Mouse (Mus musculus): Measurements from ENCODE around the gene Surf2. TPM values are rescaled to one million over a fixed set of nuclear protein-coding genes. Genes with fewer than 3 reads are reported as not detected.

Gene Surf2
- total and polyA plus RNA-seq, 2 experiments, result 10.3 to 14.5 TPM

DNA sequence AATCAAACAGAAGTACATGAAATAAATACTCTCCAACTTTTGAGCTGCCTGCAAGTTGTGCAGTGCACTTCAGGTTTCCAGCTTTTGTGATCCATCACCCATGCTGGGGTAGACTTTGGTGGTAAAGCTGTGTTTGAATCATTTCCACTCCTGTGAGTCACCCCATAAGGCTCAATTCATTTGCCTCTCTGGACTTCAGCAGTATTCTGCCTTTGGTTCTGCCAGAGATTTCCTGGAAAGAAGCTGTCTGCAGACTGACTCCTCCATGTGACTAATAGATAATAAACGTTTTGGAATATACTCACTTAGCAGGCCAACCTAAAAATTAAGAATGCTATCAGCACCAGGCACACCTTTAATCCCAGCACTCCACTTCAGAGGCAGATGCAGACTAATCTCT, 15.4 kb upstream of the Surf2 start:
- TF ChIP-seq CTCF (IDR thresholded peaks at IDR 0.05; ENCODE audit: low read depth, low read length) (no peak), POLR2A (IDR thresholded peaks at IDR 0.05; ENCODE audit: extremely low read depth, insufficient read depth, low read length) (no peak)
- Histone ChIP-seq H3K4me3 (ENCODE audit: insufficient read depth, low read depth, low read length) (no peak overlapping the region), H3K9ac (ENCODE audit: low read depth, low read length) (no peak overlapping the region)

DNA sequence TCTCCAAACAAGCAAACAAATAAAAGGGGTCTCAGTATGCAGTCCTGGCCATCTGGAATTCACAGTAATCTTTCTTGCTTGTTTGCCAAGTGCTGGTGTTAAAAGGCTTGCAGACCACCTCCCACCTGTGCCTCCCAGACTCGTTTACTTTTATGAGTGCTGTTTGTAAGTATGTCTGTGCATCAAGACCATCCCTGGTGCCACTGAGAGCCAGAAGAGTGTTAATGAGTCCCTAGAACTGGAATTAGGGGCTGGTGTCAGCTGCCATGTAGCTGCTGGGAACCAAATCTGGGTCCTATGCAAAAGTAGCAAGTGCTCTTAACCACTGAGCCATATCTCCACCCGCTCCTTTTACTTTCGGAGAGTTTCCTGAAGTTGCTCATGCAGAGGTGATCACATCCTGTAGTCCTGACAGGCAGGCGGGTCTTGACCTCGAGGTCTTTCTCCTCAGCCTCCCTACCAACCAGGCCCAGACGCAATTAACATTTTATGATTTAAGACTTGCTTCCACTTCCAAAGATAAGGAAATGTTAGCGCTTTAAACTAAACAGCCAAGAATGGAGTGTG, 14.2 kb upstream of the Surf2 start:
- H3K27ac ChIP-seq (replicated peaks; ENCODE audit: insufficient read depth, low read depth, low read length), result no peak overlapping the region
- H3K4me1 ChIP-seq (ENCODE audit: control insufficient read depth, insufficient read depth, low read length), result peaks cover 14% of the 10 kb centered on the region
- H3K9ac ChIP-seq (ENCODE audit: low read depth, low read length), result peak overlapping the region; percentile 92
- no peak for DNase-seq (ENCODE audit: extremely low read depth, low read depth, low spot score)
- WGBS, result 4% methylated on average over 7 of the region's 7 CpGs
- no peaks in the 10 kb centered on the region for H3K27me3 ChIP-seq (ENCODE audit: control insufficient read depth, insufficient read depth, low read length)
- H3K79me2 ChIP-seq (ENCODE audit: control insufficient read depth, insufficient read depth, low read length), result no peaks in the 10 kb centered on the region; the same call in 1 of the 2 replicates
- H3K4me3 ChIP-seq (ENCODE audit: insufficient read depth, low read depth, low read length), result peak overlapping the region; percentile 98; the same call in 1 of the 2 replicates
- TF ChIP-seq POLR2A (IDR thresholded peaks at IDR 0.05; ENCODE audit: extremely low read depth, insufficient read depth, low read length) (no peak), CTCF (IDR thresholded peaks at IDR 0.05; ENCODE audit: low read depth, low read length) (no peak)
- H3K36me3 ChIP-seq (ENCODE audit: control insufficient read depth, insufficient read depth, low read length), result peaks cover 28% of the 10 kb centered on the region

More for the DNA sequence above, 15.4 kb upstream of the Surf2 start:
- 24% methylated on average over 1 of the region's 1 CpGs for WGBS
- peaks cover 32% of the 10 kb centered on the region for H3K36me3 ChIP-seq (ENCODE audit: control insufficient read depth, insufficient read depth, low read length)
- H3K27me3 ChIP-seq (ENCODE audit: control insufficient read depth, insufficient read depth, low read length), result no peaks in the 10 kb centered on the region
- H3K27ac ChIP-seq (replicated peaks; ENCODE audit: insufficient read depth, low read depth, low read length), result no peak overlapping the region
- no peak for DNase-seq (ENCODE audit: extremely low read depth, low read depth, low spot score)
- H3K79me2 ChIP-seq (ENCODE audit: control insufficient read depth, insufficient read depth, low read length), result no peaks in the 10 kb centered on the region; the same call in 1 of the 2 replicates
- peaks cover 14% of the 10 kb centered on the region for H3K4me1 ChIP-seq (ENCODE audit: control insufficient read depth, insufficient read depth, low read length)

DNA sequence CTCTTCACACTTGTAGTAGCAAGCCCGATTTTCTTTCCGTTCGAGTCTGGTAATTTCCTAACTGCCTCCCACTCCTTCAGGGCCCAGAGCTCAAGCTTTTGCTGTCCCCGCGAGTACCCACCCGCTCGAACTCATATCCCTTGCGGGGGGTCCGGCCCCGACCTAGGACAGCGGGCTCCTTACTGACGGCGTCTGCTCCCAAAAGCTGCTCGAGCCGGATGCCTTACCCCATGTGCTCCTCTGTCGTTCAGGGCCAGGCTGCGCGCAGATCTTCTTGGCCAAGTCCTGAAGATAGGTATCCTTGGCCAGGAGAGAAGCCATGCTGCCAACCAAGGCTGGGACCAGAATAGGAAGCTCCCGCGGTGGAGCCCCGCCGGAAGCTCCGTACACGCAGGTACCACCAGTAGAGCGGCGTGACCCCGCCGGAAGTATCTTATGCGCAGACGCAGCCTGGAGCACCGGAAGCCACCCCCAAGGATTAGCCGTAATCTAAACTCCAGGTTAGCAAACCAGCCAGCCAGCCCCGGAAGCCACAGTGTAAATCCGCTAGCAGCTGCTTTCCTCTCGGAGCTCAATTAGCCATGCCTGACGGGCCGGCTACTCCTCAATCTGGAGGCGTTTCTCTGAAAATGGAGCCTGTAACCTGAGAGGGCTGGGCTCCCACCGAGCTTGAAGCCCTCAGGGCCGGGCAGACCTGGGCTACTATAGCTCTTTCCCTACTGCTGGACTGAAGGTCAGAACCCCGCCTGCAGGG, 13.5 kb upstream of the Surf2 start, which contains the start of gene Surf6:
TSS of gene Surf6 (minus strand) at position 413 of the 754 bp plus-strand sequence.
- 0 out of 2 replicates have a peak, but pooled peaks have one; percentile 31 for TF ChIP-seq POLR2A (IDR thresholded peaks at IDR 0.05; ENCODE audit: extremely low read depth, insufficient read depth, low read length)
- TF ChIP-seq CTCF (IDR thresholded peaks at IDR 0.05; ENCODE audit: low read depth, low read length), result no peak
- Histone ChIP-seq H3K27ac (replicated peaks; ENCODE audit: insufficient read depth, low read depth, low read length) (peak within 1 kb of the TSS; percentile 67), H3K36me3 (ENCODE audit: control insufficient read depth, insufficient read depth, low read length) (peaks cover 22% of the 10 kb centered on the region), H3K4me3 (ENCODE audit: insufficient read depth, low read depth, low read length) (peak within 1 kb of the TSS; percentile 98), H3K27me3 (ENCODE audit: control insufficient read depth, insufficient read depth, low read length) (no peaks in the 10 kb centered on the region), H3K9ac (ENCODE audit: low read depth, low read length) (peak within 1 kb of the TSS; percentile 92), H3K79me2 (ENCODE audit: control insufficient read depth, insufficient read depth, low read length) (no peaks in the 10 kb centered on the region; the same call in 1 of the 2 replicates), H3K4me1 (ENCODE audit: control insufficient read depth, insufficient read depth, low read length) (peaks cover 14% of the 10 kb centered on the region)
- under 1% methylated on average over 41 of the region's 41 CpGs for WGBS
- DNase-seq (ENCODE audit: extremely low read depth, low read depth, low spot score), result peak; percentile 96

DNA sequence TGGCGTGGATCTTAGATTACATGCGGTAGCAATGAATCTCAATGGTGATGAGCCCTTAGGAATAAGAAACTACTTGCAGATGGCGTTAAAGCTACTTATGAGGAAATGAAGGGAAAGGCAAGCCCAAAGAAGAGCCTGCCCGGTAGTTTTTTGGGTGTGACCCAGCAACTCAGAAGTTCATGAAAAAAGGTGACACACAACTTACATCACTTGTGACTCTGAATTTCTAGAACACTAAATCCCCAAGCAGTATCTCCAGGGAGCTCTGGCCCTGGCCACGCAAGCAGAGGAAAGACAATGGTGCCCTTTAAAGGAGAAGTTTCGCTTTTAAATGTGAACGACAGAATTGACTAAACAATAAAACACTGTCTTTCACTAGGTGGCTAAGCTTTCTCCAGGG, 12.9 kb upstream of the Surf2 start:
- H3K36me3 ChIP-seq (ENCODE audit: control insufficient read depth, insufficient read depth, low read length), result peaks cover 17% of the 10 kb centered on the region
- WGBS, result 12% methylated on average over 7 of the region's 7 CpGs
- no peak for DNase-seq (ENCODE audit: extremely low read depth, low read depth, low spot score)

DNA sequence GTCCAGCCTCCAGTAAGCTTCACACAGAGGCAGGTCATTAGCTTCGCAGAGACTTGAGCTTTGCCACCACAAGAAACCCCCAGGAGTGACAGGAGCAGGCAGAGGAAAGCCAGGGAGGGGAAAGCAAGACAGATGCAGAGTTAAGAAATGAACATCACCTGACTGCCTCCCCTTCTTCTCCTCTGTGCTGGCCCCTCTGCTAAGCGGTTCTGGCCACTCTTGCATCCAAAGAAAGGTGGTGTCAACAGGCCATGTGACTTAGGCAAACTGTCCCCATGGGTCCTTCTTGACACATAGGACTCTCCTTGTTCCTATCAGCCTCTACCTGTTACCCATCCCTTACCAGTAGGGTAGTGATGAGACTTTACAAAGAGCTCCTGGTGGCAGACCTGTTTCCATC, 10.2 kb upstream of the Surf2 start:
- Histone ChIP-seq H3K27ac (replicated peaks; ENCODE audit: insufficient read depth, low read depth, low read length) (no peak overlapping the region), H3K4me3 (ENCODE audit: insufficient read depth, low read depth, low read length) (no peak overlapping the region), H3K79me2 (ENCODE audit: control insufficient read depth, insufficient read depth, low read length) (peaks cover 13% of the 10 kb centered on the region), H3K36me3 (ENCODE audit: control insufficient read depth, insufficient read depth, low read length) (peaks cover 2% of the 10 kb centered on the region; the same call in 1 of the 2 replicates), H3K9ac (ENCODE audit: low read depth, low read length) (no peak overlapping the region), H3K27me3 (ENCODE audit: control insufficient read depth, insufficient read depth, low read length) (no peaks in the 10 kb centered on the region), H3K4me1 (ENCODE audit: control insufficient read depth, insufficient read depth, low read length) (peaks cover 25% of the 10 kb centered on the region)
- no peak for TF ChIP-seq POLR2A (IDR thresholded peaks at IDR 0.05; ENCODE audit: extremely low read depth, insufficient read depth, low read length)
- TF ChIP-seq CTCF (IDR thresholded peaks at IDR 0.05; ENCODE audit: low read depth, low read length), result no peak
- DNase-seq (ENCODE audit: extremely low read depth, low read depth, low spot score), result no peak
- WGBS, result 95% methylated on average over 2 of the region's 2 CpGs

More for the DNA sequence above, 12.9 kb upstream of the Surf2 start:
- Histone ChIP-seq H3K9ac (ENCODE audit: low read depth, low read length) (peak overlapping the region; percentile 74), H3K27me3 (ENCODE audit: control insufficient read depth, insufficient read depth, low read length) (no peaks in the 10 kb centered on the region), H3K79me2 (ENCODE audit: control insufficient read depth, insufficient read depth, low read length) (peaks cover under 1% of the 10 kb centered on the region; the same call in 1 of the 2 replicates), H3K4me1 (ENCODE audit: control insufficient read depth, insufficient read depth, low read length) (peaks cover 14% of the 10 kb centered on the region), H3K4me3 (ENCODE audit: insufficient read depth, low read depth, low read length) (peak overlapping the region; percentile 98), H3K27ac (replicated peaks; ENCODE audit: insufficient read depth, low read depth, low read length) (peak overlapping the region; percentile 46)
- TF ChIP-seq POLR2A (IDR thresholded peaks at IDR 0.05; ENCODE audit: extremely low read depth, insufficient read depth, low read length), result no peak
- no peak for TF ChIP-seq CTCF (IDR thresholded peaks at IDR 0.05; ENCODE audit: low read depth, low read length)
